Mouse (Mus musculus): ENCODE data around the gene Tceal3.
"Not testable (repeated sequence)": the region's sequence is repeated elsewhere in the genome, so short reads cannot be mapped to it uniquely, and the experiment has no call there.

Tceal3 gene

GRCm38 (mm10) chrX:136707446-136708167 lies 117.0 kb downstream of the Tceal3 start, which contains the start of gene Tceal1:
Tceal1 (plus strand) TSS chrX:136707982.
- DNase-seq = peak; percentile 97

DNA sequence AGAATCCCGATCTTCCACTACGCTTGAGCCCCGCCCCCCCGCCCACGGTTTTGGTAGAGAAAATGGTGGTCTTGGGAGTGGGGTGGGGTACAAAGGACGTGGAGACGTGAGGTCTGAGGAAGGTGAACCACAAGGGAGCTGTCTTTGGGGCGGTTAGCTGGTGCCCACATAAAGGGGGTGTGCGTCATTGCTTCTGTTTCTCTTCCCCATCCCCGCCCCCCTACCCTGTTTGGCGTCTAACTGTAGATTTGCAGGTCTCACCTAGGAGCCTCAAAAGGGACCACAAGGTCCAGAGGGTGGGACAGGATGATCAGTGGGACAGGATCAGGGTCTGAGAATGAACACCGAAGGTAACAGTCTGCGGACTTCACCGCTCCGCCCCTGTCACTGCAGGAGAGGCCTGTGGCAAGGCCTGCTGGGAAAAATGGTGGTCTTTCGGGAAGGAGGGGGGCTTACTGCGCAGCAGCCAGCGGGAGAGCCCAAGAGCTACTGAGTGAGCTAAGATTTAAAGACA lies 117.6 kb downstream of the Tceal3 start:
- DNase-seq = peak; percentile 89

DNA sequence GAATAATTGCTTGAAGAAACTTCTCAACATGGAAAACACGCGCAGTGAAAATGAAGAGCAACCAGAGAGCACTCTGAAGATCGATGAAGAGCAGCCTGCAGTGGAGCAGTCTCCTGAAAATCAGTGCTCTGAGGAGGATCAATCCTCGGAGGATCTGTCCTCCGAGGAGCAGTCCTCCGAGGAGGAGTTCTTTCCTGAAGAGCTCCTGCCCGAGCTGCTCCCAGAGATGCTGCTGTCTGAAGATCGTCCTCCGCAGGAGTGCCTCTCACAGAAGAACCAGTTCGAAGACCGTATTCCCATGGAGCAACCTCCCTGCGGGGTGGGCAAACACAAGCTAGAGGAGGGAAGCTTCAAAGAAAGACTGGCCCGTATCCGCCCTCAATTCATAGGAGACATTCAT lies 118.1 kb downstream of the Tceal3 start:
- no peak for DNase-seq

DNA sequence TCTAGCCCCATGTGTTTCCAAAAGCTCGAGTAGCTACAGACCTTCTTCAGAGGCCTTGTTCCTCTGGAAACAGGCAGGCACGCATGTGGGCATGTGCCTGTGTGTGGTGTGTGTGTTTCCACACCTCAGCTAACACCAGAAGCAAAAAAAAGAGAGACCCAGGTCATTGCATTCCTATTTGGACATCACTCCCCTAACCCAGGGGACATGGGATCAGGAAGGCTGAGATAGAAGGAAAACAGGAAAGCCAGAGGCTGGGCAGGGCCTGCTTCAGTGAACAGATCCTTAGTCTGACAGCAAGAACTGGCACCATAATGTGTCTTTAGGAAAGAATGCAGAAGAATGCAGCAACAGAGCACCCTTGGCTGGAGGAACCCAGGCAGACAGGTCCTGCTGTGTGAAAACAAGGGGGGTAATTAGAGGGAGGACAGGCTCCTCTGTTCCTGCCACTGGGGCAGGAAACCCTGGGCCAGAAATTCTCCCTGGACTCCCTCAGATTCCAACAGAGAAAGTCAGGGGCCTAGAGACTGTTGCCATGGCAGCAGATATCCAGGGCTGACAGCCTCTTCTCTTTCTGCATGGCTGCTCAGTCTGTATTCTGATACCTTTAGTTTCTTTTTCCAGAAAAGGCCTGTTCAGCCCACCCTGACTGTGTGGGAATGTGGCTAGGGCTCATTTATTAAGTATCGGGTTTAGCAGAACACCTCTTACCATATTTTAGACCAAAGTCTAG lies 124.3 kb downstream of the Tceal3 start:
- DNase-seq = not testable (repeated sequence)
